Mouse (Mus musculus) bone marrow, adult 2 months (tissue): ENCODE results near the gene Gm43302.

Experiments used
- CTCF ChIP-seq: fragments of 200-500 bp; IDR thresholded peaks from 2 replicates; pipeline ENCODE4 v1.5.1; 2011; ENCODE audit warnings: low read length, control low read depth; ENCODE audit not compliant: control insufficient read depth, insufficient read depth
- POLR2A ChIP-seq: fragments of 200-500 bp; IDR thresholded peaks from 2 replicates; pipeline ENCODE4 v1.6.1; 2011; ENCODE audit warnings: low read depth, mild to moderate bottlenecking, control low read depth, low read length, borderline replicate concordance; ENCODE audit not compliant: control insufficient read depth

GRCm38 (mm10) chr5:105310941-105311340, 17.4 kb upstream of the Gm43302 start:
- TF ChIP-seq CTCF: no peak
- no peak for TF ChIP-seq POLR2A
